Comparison of ENCODE assay signal across 9 mouse cellular contexts in genomic region chr4:135382316-135382715, GRCm38 (mm10). TPM values are rescaled to one million over a fixed set of nuclear protein-coding genes. Genes with fewer than 3 reads are reported as not detected.
A peak's percentile ranks its signal among the peaks of the same experiment; 100 is the strongest.
DNase-seq lines count a peak whose midpoint lies in the region; ATAC-seq lines count a peak whose summit lies in the region.
"Had no signal": no experiment of that assay in that cellular context is flagged by ENCODE, and none has a peak within 500 bp of the region (broad histone marks: within the 10 kb centered on the region; RNA-seq: fewer than 3 reads in every experiment).

No protein-coding gene starts in this region.

- H3K4me1 ChIP-seq in embryonic facial prominence, embryonic 11.5 days (ENCODE audit: control insufficient read depth, insufficient read depth, low read length), result no peaks in the 10 kb centered on the region
- 0 out of 2 replicates have a peak, but pooled peaks cover 8% of the 10 kb centered on the region for H3K4me1 ChIP-seq in hindbrain, embryonic 15.5 days (replicated peaks)
- peaks cover 7% of the 10 kb centered on the region; the same call in 1 of the 2 replicates for H3K4me1 ChIP-seq in neural tube, embryonic 15.5 days

- H3K27me3 ChIP-seq in embryonic facial prominence, embryonic 11.5 days (ENCODE audit: control insufficient read depth, insufficient read depth, low read length), result no peaks in the 10 kb centered on the region
- H3K27me3 ChIP-seq in hindbrain, embryonic 15.5 days, result no peaks in the 10 kb centered on the region
- no peaks in the 10 kb centered on the region for H3K27me3 ChIP-seq in neural tube, embryonic 15.5 days (replicated peaks)

- H3K4me3 ChIP-seq in embryonic facial prominence, embryonic 11.5 days (ENCODE audit: low read depth, low read length), result no peak overlapping the region
- no peak overlapping the region for H3K4me3 ChIP-seq in hindbrain, embryonic 15.5 days
- no peak overlapping the region for H3K4me3 ChIP-seq in neural tube, embryonic 15.5 days (replicated peaks)
- H3K4me3 ChIP-seq: limb, embryonic 12.5 days had no signal

- H3K27ac ChIP-seq in embryonic facial prominence, embryonic 11.5 days (replicated peaks; ENCODE audit: low read depth, low read length), result no peak overlapping the region
- H3K27ac ChIP-seq in hindbrain, embryonic 15.5 days (replicated peaks), result no peak overlapping the region
- no peak overlapping the region for H3K27ac ChIP-seq in neural tube, embryonic 15.5 days (replicated peaks)
- H3K27ac ChIP-seq: limb, embryonic 12.5 days had no signal

- intact Hi-C loops in left cerebral cortex, postnatal 25 days (cut with DNase I), result loop anchor here (1.0 to 5.0 kb wide), 2 partner anchors 29 to 285 kb away; no protein-coding TSS in a partner anchor

- ATAC-seq in embryonic facial prominence, embryonic 11.5 days (replicated peaks; ENCODE audit: insufficient number of reproducible peaks, low FRiP score, low TSS enrichment, low read depth), result no peak
- ATAC-seq in hindbrain, embryonic 15.5 days (ENCODE audit: low FRiP score, low read depth), result no peak
- ATAC-seq in neural tube, embryonic 15.5 days (ENCODE audit: low FRiP score), result peak; percentile 50; the same call in 1 of the 2 replicates

- DNase-seq in ovary, postnatal 36 days (ENCODE audit: low spot score), result peak; percentile 67
- DNase-seq in ovary, adult 18-20 months (ENCODE audit: low spot score), result no peak
- DNase-seq in adrenal gland, postnatal 4 days (ENCODE audit: low spot score in 2 of 2), result peak; percentile 27 to 37
- peak; percentile 93 for DNase-seq in embryonic facial prominence, embryonic 11.5 days (ENCODE audit: low spot score)
- peak; percentile 60 to 73 for DNase-seq in left cerebral cortex, postnatal 25 days (ENCODE audit: low spot score in 2 of 2)
- DNase-seq in thymus, postnatal 25 days, result peak; percentile 66

- 6% methylated on average over 14 of the region's 14 CpGs for WGBS in embryonic facial prominence, embryonic 11.5 days
- 7% methylated on average over 14 of the region's 14 CpGs for WGBS in hindbrain, embryonic 15.5 days
- 7% methylated on average over 14 of the region's 14 CpGs for WGBS in neural tube, embryonic 15.5 days

- no peak overlapping the region for H3K9ac ChIP-seq in embryonic facial prominence, embryonic 11.5 days (replicated peaks; ENCODE audit: low read length)
- H3K9ac ChIP-seq in hindbrain, embryonic 15.5 days, result no peak overlapping the region
- no peak overlapping the region for H3K9ac ChIP-seq in neural tube, embryonic 15.5 days (replicated peaks)
- H3K9ac ChIP-seq: limb, embryonic 12.5 days had no signal

- no peaks in the 10 kb centered on the region for H3K36me3 ChIP-seq in embryonic facial prominence, embryonic 11.5 days (replicated peaks; ENCODE audit: control insufficient read depth, insufficient read depth, low read depth, low read length)
- no peaks in the 10 kb centered on the region for H3K36me3 ChIP-seq in hindbrain, embryonic 15.5 days
- H3K36me3 ChIP-seq in neural tube, embryonic 15.5 days, result no peaks in the 10 kb centered on the region
- H3K36me3 ChIP-seq: limb, embryonic 12.5 days had no signal

- no peak overlapping the region for H3K4me2 ChIP-seq in embryonic facial prominence, embryonic 11.5 days (ENCODE audit: low read depth, low read length)
- peak overlapping the region; percentile 13; the same call in 1 of the 2 replicates for H3K4me2 ChIP-seq in hindbrain, embryonic 15.5 days
- no peak overlapping the region; the same call in 1 of the 2 replicates for H3K4me2 ChIP-seq in neural tube, embryonic 15.5 days
- H3K4me2 ChIP-seq: limb, embryonic 12.5 days had no signal

- H3K9me3 ChIP-seq in embryonic facial prominence, embryonic 11.5 days (replicated peaks; ENCODE audit: control insufficient read depth, low read length), result no peaks in the 10 kb centered on the region
- no peaks in the 10 kb centered on the region for H3K9me3 ChIP-seq in hindbrain, embryonic 15.5 days
- H3K9me3 ChIP-seq in neural tube, embryonic 15.5 days (replicated peaks), result no peaks in the 10 kb centered on the region
- H3K9me3 ChIP-seq: limb, embryonic 12.5 days had no signal

RNA-seq across cellular contexts. Expression of gene Ncmap, which starts 15.7 kb away (rescaled TPM):
- 1 to 10 TPM in 1 of 2 experiments, under 1 TPM in 1; 0.93 to 1.2 TPM for total RNA-seq in adrenal gland, postnatal 4 days (2021)
- polyA plus RNA-seq in embryonic facial prominence, embryonic 11.5 days (2014; fragmentation: Nextera tagmentation; extraction: Ambion mirVana), result 0.72 and 1.3 TPM in 2 replicates
- polyA plus RNA-seq in hindbrain, embryonic 15.5 days (2015; fragmentation: Nextera tagmentation; extraction: Ambion mirVana), result 0.37 and 1.00 TPM in 2 replicates
- 1 to 10 TPM in 1 of 2 experiments, under 1 TPM in 1; 0.46 to 1.2 TPM for total RNA-seq in left cerebral cortex, postnatal 25 days (2021)
- polyA plus RNA-seq in neural tube, embryonic 15.5 days (2015; fragmentation: Nextera tagmentation; extraction: Ambion mirVana), result 1.7 and 2.2 TPM in 2 replicates

RNA-seq across cellular contexts. Expression of gene Srrm1, which starts 29.2 kb away (rescaled TPM):
- total RNA-seq in adrenal gland, postnatal 4 days (2021), result 100 to 1,000 TPM; 197 to 232 TPM
- 245 and 269 TPM in 2 replicates for polyA plus RNA-seq in embryonic facial prominence, embryonic 11.5 days (2014; fragmentation: Nextera tagmentation; extraction: Ambion mirVana)
- 170 and 175 TPM in 2 replicates for polyA plus RNA-seq in hindbrain, embryonic 15.5 days (2015; fragmentation: Nextera tagmentation; extraction: Ambion mirVana)
- 100 to 1,000 TPM; 122 to 124 TPM for total RNA-seq in left cerebral cortex, postnatal 25 days (2021)
- polyA plus RNA-seq in neural tube, embryonic 15.5 days (2015; fragmentation: Nextera tagmentation; extraction: Ambion mirVana), result 174 and 181 TPM in 2 replicates

RNA-seq across cellular contexts. Expression of gene Rcan3, which starts 51.3 kb away (rescaled TPM):
- total RNA-seq in adrenal gland, postnatal 4 days (2021), result 10 to 100 TPM; 22.3 to 26.7 TPM
- 8.5 and 10.7 TPM in 2 replicates for polyA plus RNA-seq in embryonic facial prominence, embryonic 11.5 days (2014; fragmentation: Nextera tagmentation; extraction: Ambion mirVana)
- 52.0 TPM in 2 replicates for polyA plus RNA-seq in hindbrain, embryonic 15.5 days (2015; fragmentation: Nextera tagmentation; extraction: Ambion mirVana)
- total RNA-seq in left cerebral cortex, postnatal 25 days (2021), result 10 to 100 TPM; 24.6 to 30.5 TPM
- polyA plus RNA-seq in neural tube, embryonic 15.5 days (2015; fragmentation: Nextera tagmentation; extraction: Ambion mirVana), result 44.0 and 47.8 TPM in 2 replicates
